Mouse (Mus musculus) forebrain, embryonic 14.5 days (tissue): ENCODE results near the gene Dhfr. TPM values are rescaled to one million over a fixed set of nuclear protein-coding genes. Genes with fewer than 3 reads are reported as not detected.

ENCODE experiments used
- ATAC-seq: fragments of 200-750 bp; cut with Nextera tagmentation; 2 replicates; pipeline ENCODE4 v1.8.0; 2017; ENCODE audit warnings: mild to moderate bottlenecking, moderate library complexity
- DNase-seq: peaks from one replicate; pipeline ENCODE4 v3.0.0-alpha.2; 2015; ENCODE audit warnings: low spot score
- H3K27ac ChIP-seq: fragments of 300-500 bp; sonication (generic); 2 replicates; pipeline ENCODE4 v1.5.1; 2014; ENCODE audit warnings: low read depth, mild to moderate bottlenecking, control low read depth, low read length, moderate library complexity
- H3K27me3 ChIP-seq: fragments of 300-500 bp; sonication (generic); replicated peaks from 2 replicates; pipeline ENCODE4 v1.6.1; 2014; ENCODE audit warnings: low read length, control low read depth, mixed read lengths; ENCODE audit not compliant: control insufficient read depth, insufficient read depth
- H3K36me3 ChIP-seq: fragments of 300-500 bp; sonication (generic); 2 replicates; pipeline ENCODE4 v1.6.1; 2014; ENCODE audit warnings: low read length, control low read depth; ENCODE audit not compliant: control insufficient read depth, insufficient read depth
- H3K4me1 ChIP-seq: fragments of 300-500 bp; sonication (generic); 2 replicates; pipeline ENCODE4 v1.6.1; 2014; ENCODE audit warnings: antibody characterized with exemption, low read length, control low read depth; ENCODE audit not compliant: control insufficient read depth, insufficient read depth
- H3K4me2 ChIP-seq: fragments of 300-500 bp; sonication (generic); 2 replicates; pipeline ENCODE4 v1.6.1; 2014; ENCODE audit warnings: mild to moderate bottlenecking, control low read depth, low read length
- H3K4me3 ChIP-seq: fragments of 300-500 bp; sonication (generic); 2 replicates; pipeline ENCODE4 v1.5.1; 2014; ENCODE audit warnings: low read depth, low read length, control low read depth
- H3K9ac ChIP-seq: fragments of 300-500 bp; sonication (generic); 2 replicates; pipeline ENCODE4 v1.6.1; 2014; ENCODE audit warnings: mild to moderate bottlenecking, low read length, control low read depth, moderate library complexity
- H3K9me3 ChIP-seq: fragments of 300-500 bp; sonication (generic); replicated peaks from 2 replicates; pipeline ENCODE4 v1.6.1; 2016; ENCODE audit warnings: low read length, control low read depth, mixed read lengths; ENCODE audit not compliant: control insufficient read depth
- WGBS: fragments of 180-500 bp; shearing (Covaris S2); extraction: QIAGEN DNeasy Blood & Tissue Kit; methylation state at CpG from one replicate; pipeline ENCODE4 v1.1.7; 2014; 5-methylcytosine and 5-hydroxymethylcytosine counted together
- polyA plus RNA-seq: library from polyadenylated mRNA; unstranded; fragments of >200 nt; fragmentation: Nextera tagmentation; extraction: Ambion mirVana; gene quantifications from 2 replicates; pipeline ENCODE4 v1.2.1, GENCODE M21; 2014

Gene Dhfr
- polyA plus RNA-seq = 9.1 and 10.8 TPM in 2 replicates

DNA sequence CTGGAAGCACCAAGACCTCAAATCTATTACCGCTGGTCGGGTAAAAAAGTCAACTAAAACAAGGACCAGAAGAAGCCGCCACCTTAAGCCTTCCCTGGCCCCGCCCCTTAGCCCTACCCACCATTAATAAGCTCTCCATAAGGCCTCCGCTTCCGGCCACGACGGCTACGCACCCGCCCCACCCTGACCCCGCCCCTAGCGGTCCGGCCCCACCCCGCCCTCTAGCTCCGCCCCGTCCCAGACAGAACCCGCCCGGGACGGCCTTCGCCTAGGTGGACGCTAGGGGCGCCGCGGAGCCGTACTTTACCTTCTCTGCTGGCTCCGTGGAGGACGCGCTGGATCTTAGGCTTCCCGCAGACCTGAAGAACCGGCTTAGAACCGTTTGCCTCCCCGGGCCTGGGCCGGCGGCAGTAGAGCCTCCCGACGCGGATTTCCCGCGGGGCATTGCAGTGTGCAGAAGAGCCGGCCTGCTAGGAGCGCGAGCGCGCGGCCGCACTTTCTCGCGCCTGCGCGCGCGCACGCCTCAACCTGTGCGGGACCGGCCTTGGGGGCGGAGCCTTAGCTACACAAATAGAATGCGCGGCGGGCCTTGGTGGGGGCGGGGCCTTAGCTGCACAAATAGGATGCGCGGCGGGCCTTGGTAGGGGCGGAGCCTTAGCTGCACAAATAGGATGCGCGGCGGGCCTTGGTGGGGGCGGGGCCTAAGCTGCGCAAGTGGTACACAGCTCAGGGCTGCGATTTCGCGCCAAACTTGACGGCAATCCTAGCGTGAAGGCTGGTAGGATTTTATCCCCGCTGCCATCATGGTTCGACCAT lies at the start of gene Dhfr, which contains the start of gene Msh3:
Gene Dhfr (plus strand): TSS at position 271 of the 816 bp plus-strand sequence.
Gene Msh3 (minus strand): TSS at position 548 of the 816 bp plus-strand sequence.
- WGBS = under 1% methylated on average over 75 of the region's 76 CpGs
- Histone ChIP-seq H3K9ac (peak within 1 kb of the TSS; percentile 70), H3K27ac (peak within 1 kb of the TSS; percentile 84), H3K9me3 (no peaks in the 10 kb centered on the region), H3K4me1 (peaks cover 11% of the 10 kb centered on the region), H3K36me3 (peaks cover 11% of the 10 kb centered on the region; the same call in 1 of the 2 replicates), H3K4me2 (peak within 1 kb of the TSS; percentile 88), H3K4me3 (peak within 1 kb of the TSS; percentile 61), H3K27me3 (no peaks in the 10 kb centered on the region)
- ATAC-seq (peak; percentile 97), DNase-seq (peak; percentile 99)

DNA sequence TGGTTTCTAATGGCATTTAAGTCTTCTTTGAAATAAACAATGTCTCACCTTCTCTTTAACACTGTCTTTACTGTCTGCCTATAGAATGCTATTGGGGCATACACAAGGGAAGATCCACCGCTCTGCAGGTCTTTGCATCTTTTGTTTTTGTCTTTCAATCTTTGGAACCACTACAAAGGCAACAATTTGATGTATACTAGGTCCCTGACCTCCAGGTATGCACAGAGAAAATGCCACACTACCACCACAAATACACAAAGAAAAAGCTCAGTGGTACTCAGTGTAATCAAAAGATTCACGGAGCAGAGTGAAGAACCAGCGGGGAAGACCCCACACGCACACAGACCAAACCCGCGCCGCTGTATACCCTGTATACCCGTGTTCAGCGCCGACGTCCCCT lies 48.8 kb upstream of the Dhfr start, which contains the start of gene Gm20379:
Gene Gm20379 (plus strand): TSS at position 301 of the 400 bp plus-strand sequence.
- WGBS = 96% methylated on average over 11 of the region's 11 CpGs
- Histone ChIP-seq H3K4me2 (no peak within 1 kb of the TSS), H3K9ac (no peak within 1 kb of the TSS), H3K27me3 (no peaks in the 10 kb centered on the region), H3K4me3 (no peak within 1 kb of the TSS), H3K27ac (no peak within 1 kb of the TSS), H3K36me3 (peaks cover 27% of the 10 kb centered on the region), H3K9me3 (no peaks in the 10 kb centered on the region), H3K4me1 (no peaks in the 10 kb centered on the region)
- no peak for DNase-seq
- no peak for ATAC-seq

DNA sequence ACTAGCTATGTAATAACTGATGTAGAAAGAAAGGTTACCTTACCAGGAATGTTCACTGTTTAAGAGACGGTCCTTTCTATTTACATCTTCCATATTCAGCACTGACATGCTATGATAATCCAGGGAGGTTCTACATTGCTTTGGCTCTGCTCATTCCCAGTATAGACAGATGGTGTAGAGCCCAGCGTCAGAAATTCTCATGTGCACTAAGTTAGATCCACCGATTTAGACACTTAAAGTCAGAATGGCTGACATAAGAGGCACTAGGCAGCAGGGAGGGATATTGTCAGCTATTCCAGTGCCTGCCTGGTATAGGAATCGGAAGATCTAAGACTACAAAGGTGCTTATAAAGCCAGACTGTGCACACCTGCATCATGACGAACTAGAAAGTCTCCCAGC lies 39.9 kb upstream of the Dhfr start:
- Histone ChIP-seq H3K36me3 (0 out of 2 replicates have a peak, but pooled peaks cover 8% of the 10 kb centered on the region), H3K4me3 (no peak overlapping the region), H3K4me2 (no peak overlapping the region), H3K9ac (no peak overlapping the region), H3K27me3 (no peaks in the 10 kb centered on the region), H3K4me1 (no peaks in the 10 kb centered on the region), H3K27ac (no peak overlapping the region), H3K9me3 (no peaks in the 10 kb centered on the region)
- ATAC-seq (no peak), DNase-seq (no peak)
- WGBS = 79% methylated on average over 5 of the region's 5 CpGs

DNA sequence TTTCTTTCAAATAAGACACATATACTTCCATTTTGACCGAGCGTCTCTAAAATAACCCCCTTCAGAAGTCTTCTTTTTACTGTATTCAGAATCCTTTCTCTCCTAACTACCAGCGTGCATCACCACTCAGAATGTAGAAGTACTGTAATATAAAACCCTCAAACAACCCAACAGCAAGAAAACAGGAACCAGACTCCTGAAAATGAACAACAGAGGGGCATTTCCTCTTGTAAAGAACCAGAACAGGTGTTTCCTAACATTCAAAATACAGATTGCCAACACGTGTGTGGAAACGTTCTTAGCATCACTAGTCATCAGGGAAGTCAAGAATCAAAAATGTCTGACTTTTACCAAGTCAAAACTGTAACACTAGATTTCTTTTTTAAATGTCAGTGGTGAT lies 33.8 kb upstream of the Dhfr start:
- H3K4me2 ChIP-seq = no peak overlapping the region
- no peak for DNase-seq
- no peaks in the 10 kb centered on the region for H3K36me3 ChIP-seq
- ATAC-seq = no peak
- 93% methylated on average over 5 of the region's 5 CpGs for WGBS
- no peak overlapping the region for H3K27ac ChIP-seq
- no peaks in the 10 kb centered on the region for H3K9me3 ChIP-seq
- no peaks in the 10 kb centered on the region for H3K27me3 ChIP-seq
- H3K9ac ChIP-seq = no peak overlapping the region
- no peak overlapping the region for H3K4me3 ChIP-seq
- no peaks in the 10 kb centered on the region for H3K4me1 ChIP-seq

DNA sequence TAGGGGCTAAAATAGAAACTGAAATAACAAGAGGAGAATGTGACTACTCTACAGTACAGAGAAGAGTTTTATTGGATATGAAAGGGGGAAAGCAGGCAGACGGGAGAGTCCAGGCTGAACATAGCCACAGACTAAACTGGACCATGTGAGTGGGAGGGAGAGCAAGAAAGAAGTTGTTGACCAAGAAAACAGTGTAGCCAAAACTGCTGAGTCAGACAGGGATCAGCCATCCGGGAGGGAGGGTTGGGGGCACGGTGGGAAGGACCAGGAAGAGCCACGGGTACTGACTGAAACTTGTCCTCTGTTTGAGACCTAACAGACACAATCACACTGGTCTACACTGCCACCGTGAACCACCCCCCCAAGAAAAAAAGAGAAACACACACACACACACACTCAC lies 28.5 kb upstream of the Dhfr start:
- H3K4me1 ChIP-seq = no peaks in the 10 kb centered on the region
- no peaks in the 10 kb centered on the region for H3K27me3 ChIP-seq
- no peak overlapping the region for H3K27ac ChIP-seq
- no peak for DNase-seq
- no peak overlapping the region for H3K9ac ChIP-seq
- no peak for ATAC-seq
- no peak overlapping the region for H3K4me2 ChIP-seq
- no peaks in the 10 kb centered on the region for H3K9me3 ChIP-seq
- H3K4me3 ChIP-seq = no peak overlapping the region
- H3K36me3 ChIP-seq = 0 out of 2 replicates have a peak, but pooled peaks cover 4% of the 10 kb centered on the region
- WGBS = 81% methylated on average over 5 of the region's 5 CpGs

DNA sequence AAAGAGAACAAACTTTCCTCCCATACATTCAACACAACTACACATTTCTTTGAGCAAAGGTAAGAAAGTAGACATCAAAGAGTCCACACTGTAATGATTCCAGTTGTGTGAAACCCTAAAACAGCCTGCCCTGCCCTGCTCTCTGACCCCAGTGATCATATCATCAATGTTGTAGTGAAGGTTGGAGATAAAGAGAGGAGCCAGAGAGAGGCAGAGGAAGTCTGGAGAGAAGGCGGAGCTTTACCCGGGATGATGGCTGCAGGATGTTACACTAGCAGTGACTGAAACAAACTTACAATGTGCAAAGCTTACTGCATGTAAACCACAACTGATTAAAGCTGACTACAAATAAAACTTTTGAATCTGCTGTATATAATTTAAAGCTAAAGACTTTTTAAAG lies 26.5 kb upstream of the Dhfr start:
- no peak for ATAC-seq
- WGBS = 97% methylated on average over 2 of the region's 2 CpGs

DNA sequence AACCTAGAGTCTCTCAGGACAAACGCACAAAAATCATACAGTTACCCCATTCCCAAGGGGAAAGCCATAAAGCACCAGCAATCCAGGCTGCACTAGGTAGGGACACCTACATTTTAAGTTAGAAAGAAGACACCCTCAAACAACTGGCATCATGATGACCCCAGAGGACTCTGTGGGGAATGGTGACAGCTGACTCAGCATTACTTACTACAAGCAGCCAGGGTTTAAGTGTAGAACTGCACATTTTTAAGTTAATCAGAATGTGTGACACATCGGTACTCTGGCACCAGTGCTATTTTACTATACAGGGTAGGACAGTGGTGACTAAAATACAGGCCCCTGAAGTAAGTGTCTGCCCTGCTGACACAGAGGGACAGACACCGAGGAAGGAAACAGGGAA lies 23.9 kb upstream of the Dhfr start:
- H3K4me1 ChIP-seq = no peaks in the 10 kb centered on the region
- H3K36me3 ChIP-seq = peaks cover 7% of the 10 kb centered on the region; the same call in 1 of the 2 replicates
- no peak overlapping the region for H3K4me3 ChIP-seq
- DNase-seq (no peak), ATAC-seq (no peak)
- 96% methylated on average over 3 of the region's 3 CpGs for WGBS
- no peaks in the 10 kb centered on the region for H3K27me3 ChIP-seq
- H3K4me2 ChIP-seq = no peak overlapping the region
- no peak overlapping the region for H3K9ac ChIP-seq
- H3K27ac ChIP-seq = no peak overlapping the region
- no peaks in the 10 kb centered on the region for H3K9me3 ChIP-seq

More for the DNA sequence above, 26.5 kb upstream of the Dhfr start:
- no peak for DNase-seq
- Histone ChIP-seq H3K9me3 (no peaks in the 10 kb centered on the region), H3K27me3 (no peaks in the 10 kb centered on the region), H3K9ac (no peak overlapping the region), H3K4me2 (no peak overlapping the region), H3K4me1 (no peaks in the 10 kb centered on the region), H3K4me3 (no peak overlapping the region), H3K27ac (no peak overlapping the region), H3K36me3 (peaks cover 7% of the 10 kb centered on the region; the same call in 1 of the 2 replicates)

DNA sequence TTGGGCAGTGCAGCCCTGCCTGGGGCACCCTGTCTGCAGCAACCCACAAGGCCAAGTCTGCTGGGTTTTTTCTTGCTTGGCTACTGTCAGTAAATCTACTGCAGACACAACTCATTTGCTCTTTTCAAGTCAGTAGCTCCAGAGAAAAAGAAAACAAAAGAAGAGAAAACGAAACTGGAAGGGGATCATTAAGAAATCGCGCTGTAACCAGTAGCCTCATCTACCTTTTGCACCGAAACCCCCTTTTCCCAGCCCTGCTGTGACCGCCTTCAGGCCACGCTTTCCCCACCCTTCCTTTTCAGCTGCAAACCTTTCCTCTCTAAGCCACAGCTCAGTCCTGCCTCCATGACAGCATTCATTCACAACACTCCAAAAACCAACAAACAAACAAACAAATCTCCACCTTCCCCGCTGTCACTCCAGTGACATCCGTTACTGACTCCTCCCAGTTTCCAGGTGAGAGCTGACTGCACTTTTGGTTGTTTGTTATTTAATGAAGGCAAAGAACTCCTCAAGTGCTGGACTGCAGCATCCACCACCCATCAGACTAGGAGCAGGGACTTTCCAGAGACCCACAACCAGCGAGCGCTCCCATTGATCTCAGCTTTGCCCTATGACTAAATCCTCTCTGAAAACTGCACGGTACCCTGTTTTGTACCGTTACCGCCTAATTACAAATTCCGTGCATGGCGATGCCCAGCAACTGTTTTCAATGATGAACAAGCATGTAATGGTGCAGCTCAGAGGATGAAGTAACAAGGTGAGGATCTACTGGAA lies 22.2 kb upstream of the Dhfr start:
- no peak for DNase-seq
- 76% methylated on average over 15 of the region's 15 CpGs for WGBS
- Histone ChIP-seq H3K4me1 (no peaks in the 10 kb centered on the region), H3K9me3 (no peaks in the 10 kb centered on the region), H3K4me3 (no peak overlapping the region), H3K4me2 (no peak overlapping the region), H3K9ac (no peak overlapping the region), H3K36me3 (peaks cover 7% of the 10 kb centered on the region; the same call in 1 of the 2 replicates), H3K27ac (no peak overlapping the region), H3K27me3 (no peaks in the 10 kb centered on the region)
- ATAC-seq = no peak
